Mouse (Mus musculus): ENCODE measurements around the gene 0610040J01Rik. TPM values are rescaled to one million over a fixed set of nuclear protein-coding genes. Genes with fewer than 3 reads are reported as not detected.
A peak's percentile ranks its signal among the peaks of the same experiment; 100 is the strongest.

Gene 0610040J01Rik
- 1.2 TPM in 1 of 2 replicates, not detected in the other for polyA plus RNA-seq (2012; ENCODE audit: insufficient read depth, low replicate concordance)

DNA sequence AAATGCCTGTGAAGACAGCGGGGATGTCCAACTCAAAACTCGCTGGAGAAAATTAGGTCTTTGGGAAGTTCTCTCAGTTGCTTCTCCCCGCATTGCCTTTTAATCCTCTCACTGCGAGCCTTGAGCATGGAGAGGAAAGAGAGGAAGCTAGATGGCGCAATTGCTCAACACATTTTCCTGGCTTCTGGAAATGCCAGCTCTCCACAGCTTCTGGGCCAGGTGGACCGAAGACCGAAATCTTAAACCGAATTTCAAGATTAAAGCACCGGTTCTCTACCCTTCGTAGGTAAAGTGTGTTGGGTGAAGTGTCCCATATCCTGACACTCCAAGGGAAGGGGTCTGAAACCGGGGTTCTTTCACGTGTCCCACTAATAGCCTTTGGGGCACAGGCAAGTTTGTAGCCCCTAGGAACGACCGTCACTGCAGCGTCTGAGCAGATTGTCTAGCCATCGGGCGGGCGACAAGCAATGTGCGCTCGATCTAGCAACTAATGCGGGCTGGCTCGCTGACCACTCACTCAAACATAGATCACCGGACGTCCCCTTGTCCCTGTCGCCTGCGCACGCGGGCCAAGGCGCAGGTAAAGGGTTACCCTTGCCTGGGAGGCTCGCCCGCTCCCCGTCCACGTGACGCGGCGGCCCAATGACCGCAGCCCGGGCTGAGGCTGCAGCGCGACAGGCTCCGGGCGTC is at the start of gene 0610040J01Rik:
0610040J01Rik (plus strand) TSS at position 545 of the 690 bp plus-strand sequence.
- TF ChIP-seq GATA1 (IDR thresholded peaks at IDR 0.05; ENCODE audit: borderline replicate concordance, low read length) (no peak), FLI1 (IDR thresholded peaks at IDR 0.05; ENCODE audit: low read length) (no peak)

DNA sequence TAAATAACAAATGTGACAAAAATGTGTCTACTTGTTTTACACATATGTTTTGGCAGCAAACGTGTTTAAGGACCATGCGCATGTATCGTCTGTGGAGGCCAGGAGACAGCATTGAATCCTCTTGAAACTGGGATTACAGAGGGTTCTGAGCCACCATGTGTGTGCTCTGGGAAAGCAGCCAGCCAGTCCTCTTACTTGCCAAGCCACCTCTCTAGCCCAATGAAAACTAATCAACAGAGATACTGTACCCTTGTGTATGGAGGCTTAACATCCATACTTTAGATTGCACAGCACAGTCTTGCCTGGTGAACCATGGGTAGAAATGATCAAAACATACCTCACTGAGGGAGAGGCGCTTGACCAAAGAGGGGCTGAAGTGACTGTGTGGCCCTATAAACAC is 46.3 kb upstream of the 0610040J01Rik start:
- Histone ChIP-seq H3K9me3 (no peaks in the 10 kb centered on the region), H3K27me3 (replicated peaks) (no peaks in the 10 kb centered on the region), H3K36me3 (replicated peaks; ENCODE audit: low read length) (no peaks in the 10 kb centered on the region), H3K4me1 (no peaks in the 10 kb centered on the region), H3K4me3 (replicated peaks) (no peak overlapping the region)
- no peak for TF ChIP-seq GATA1 (IDR thresholded peaks at IDR 0.05; ENCODE audit: borderline replicate concordance, low read length)
- no peak for TF ChIP-seq FLI1 (IDR thresholded peaks at IDR 0.05; ENCODE audit: low read length)

More for the DNA sequence above, at the start of gene 0610040J01Rik:
- Histone ChIP-seq H3K27me3 (replicated peaks) (peaks cover 26% of the 10 kb centered on the region), H3K4me1 (peaks cover 7% of the 10 kb centered on the region), H3K4me3 (replicated peaks) (peak within 1 kb of the TSS; percentile 90), H3K36me3 (replicated peaks; ENCODE audit: low read length) (no peaks in the 10 kb centered on the region), H3K9me3 (peaks cover 8% of the 10 kb centered on the region)

DNA sequence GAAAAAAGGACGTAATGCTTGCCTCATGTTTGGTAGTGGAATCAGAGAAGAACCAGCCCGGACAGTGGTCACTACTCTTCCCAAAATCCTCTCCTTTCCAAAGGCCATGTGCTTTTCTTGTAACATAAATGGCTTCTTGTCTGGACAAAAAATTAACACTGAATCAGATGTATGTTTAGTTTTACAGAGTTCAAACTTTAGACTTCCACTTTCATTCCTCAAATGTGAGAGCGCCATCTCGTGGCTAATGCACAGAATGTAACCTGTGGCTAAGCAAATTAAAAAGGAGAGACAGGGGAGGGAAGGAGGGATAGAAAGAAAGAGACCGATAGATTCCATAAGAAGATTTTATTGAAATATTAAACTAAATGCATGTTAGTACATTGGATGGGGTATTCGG is 45.4 kb upstream of the 0610040J01Rik start:
- H3K27me3 ChIP-seq (replicated peaks) = no peaks in the 10 kb centered on the region
- no peaks in the 10 kb centered on the region for H3K9me3 ChIP-seq
- H3K4me1 ChIP-seq = no peaks in the 10 kb centered on the region
- H3K36me3 ChIP-seq (replicated peaks; ENCODE audit: low read length) = no peaks in the 10 kb centered on the region
- TF ChIP-seq FLI1 (IDR thresholded peaks at IDR 0.05; ENCODE audit: low read length) (no peak), GATA1 (IDR thresholded peaks at IDR 0.05; ENCODE audit: borderline replicate concordance, low read length) (no peak)
- no peak overlapping the region for H3K4me3 ChIP-seq (replicated peaks)

DNA sequence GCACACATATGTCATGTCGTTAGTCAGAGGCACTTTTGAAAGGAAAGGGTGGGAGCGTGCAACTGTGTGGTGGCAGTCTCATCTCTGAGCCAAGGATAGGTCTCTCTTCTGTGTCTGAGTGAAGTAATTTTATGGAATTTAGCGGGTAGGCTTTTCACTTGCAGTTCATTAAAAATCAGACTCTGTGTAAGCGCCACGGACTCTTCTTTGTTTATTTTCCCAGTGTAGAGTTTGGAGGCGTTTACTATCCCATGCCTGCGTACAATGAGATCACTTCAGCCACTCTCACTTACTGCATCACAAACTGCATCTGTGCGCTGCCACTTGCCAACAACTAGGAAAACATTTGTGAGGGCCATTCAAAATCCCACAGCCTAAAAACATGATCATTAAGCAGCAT is 44.7 kb upstream of the 0610040J01Rik start:
- no peak for TF ChIP-seq GATA1 (IDR thresholded peaks at IDR 0.05; ENCODE audit: borderline replicate concordance, low read length)
- TF ChIP-seq FLI1 (IDR thresholded peaks at IDR 0.05; ENCODE audit: low read length) = no peak
- Histone ChIP-seq H3K4me1 (no peaks in the 10 kb centered on the region), H3K9me3 (no peaks in the 10 kb centered on the region), H3K4me3 (replicated peaks) (no peak overlapping the region), H3K27me3 (replicated peaks) (no peaks in the 10 kb centered on the region), H3K36me3 (replicated peaks; ENCODE audit: low read length) (no peaks in the 10 kb centered on the region)

DNA sequence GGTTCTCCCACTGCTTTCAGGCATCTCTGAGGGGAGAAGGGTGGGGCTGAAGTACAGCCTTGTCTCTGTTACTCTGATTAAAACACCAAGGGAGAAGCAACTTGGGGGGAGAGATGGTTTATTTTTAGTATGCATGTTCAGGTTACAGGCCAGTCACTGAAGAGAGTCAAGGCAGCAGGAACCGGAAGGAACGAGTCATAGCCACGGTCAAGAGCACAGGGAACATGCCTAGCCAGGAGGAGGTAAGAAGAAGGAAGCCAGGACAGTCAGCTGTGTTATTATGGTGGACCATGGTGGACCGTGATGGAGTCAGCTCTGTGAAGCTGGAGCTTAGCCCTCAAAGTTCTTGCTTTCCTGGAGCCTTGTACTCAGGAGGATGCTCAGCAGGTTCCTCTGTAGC is 43.9 kb upstream of the 0610040J01Rik start:
- Histone ChIP-seq H3K4me3 (replicated peaks) (no peak overlapping the region), H3K27me3 (replicated peaks) (no peaks in the 10 kb centered on the region), H3K4me1 (no peaks in the 10 kb centered on the region), H3K36me3 (replicated peaks; ENCODE audit: low read length) (no peaks in the 10 kb centered on the region), H3K9me3 (no peaks in the 10 kb centered on the region)
- TF ChIP-seq GATA1 (IDR thresholded peaks at IDR 0.05; ENCODE audit: borderline replicate concordance, low read length) (no peak), FLI1 (IDR thresholded peaks at IDR 0.05; ENCODE audit: low read length) (no peak)

DNA sequence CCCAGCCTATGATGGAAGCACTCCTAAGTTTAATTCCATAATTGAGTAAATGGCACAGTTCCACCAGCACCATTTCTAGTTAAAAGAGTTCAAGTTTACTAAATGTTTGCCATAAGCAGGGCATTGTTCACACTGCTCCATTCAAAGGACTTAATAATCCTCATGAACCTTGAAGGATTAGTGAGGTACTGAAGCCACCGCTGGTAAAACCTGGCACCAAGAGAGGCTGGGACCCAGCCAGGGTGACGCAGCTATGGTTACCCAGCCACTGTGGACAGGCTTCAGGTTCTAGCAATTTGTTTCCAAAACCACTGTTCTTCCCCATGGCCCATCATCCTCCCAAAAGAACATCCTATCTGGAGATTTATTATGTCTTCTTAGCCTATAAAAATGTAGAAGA is 39.2 kb upstream of the 0610040J01Rik start:
- Histone ChIP-seq H3K27me3 (replicated peaks) (no peaks in the 10 kb centered on the region), H3K9me3 (no peaks in the 10 kb centered on the region), H3K4me3 (replicated peaks) (no peak overlapping the region), H3K4me1 (no peaks in the 10 kb centered on the region), H3K36me3 (replicated peaks; ENCODE audit: low read length) (no peaks in the 10 kb centered on the region)
- TF ChIP-seq FLI1 (IDR thresholded peaks at IDR 0.05; ENCODE audit: low read length) = no peak
- no peak for TF ChIP-seq GATA1 (IDR thresholded peaks at IDR 0.05; ENCODE audit: borderline replicate concordance, low read length)

GRCm38 (mm10) chr5:63773603-63774002 is 38.6 kb upstream of the 0610040J01Rik start:
- Histone ChIP-seq H3K36me3 (replicated peaks; ENCODE audit: low read length) (no peaks in the 10 kb centered on the region), H3K4me1 (no peaks in the 10 kb centered on the region), H3K27me3 (replicated peaks) (no peaks in the 10 kb centered on the region), H3K9me3 (no peaks in the 10 kb centered on the region), H3K4me3 (replicated peaks) (no peak overlapping the region)
- TF ChIP-seq FLI1 (IDR thresholded peaks at IDR 0.05; ENCODE audit: low read length) (no peak), GATA1 (IDR thresholded peaks at IDR 0.05; ENCODE audit: borderline replicate concordance, low read length) (no peak)

- no peak for TF ChIP-seq GATA1 (IDR thresholded peaks at IDR 0.05; ENCODE audit: borderline replicate concordance, low read length)
- no peak for TF ChIP-seq FLI1 (IDR thresholded peaks at IDR 0.05; ENCODE audit: low read length)
- H3K27me3 ChIP-seq (replicated peaks) = no peaks in the 10 kb centered on the region
- H3K4me3 ChIP-seq (replicated peaks) = no peak overlapping the region
- H3K4me1 ChIP-seq = no peaks in the 10 kb centered on the region
- no peaks in the 10 kb centered on the region for H3K9me3 ChIP-seq
- no peaks in the 10 kb centered on the region for H3K36me3 ChIP-seq (replicated peaks; ENCODE audit: low read length)
These were observed 23.9 kb upstream of the 0610040J01Rik start for GRCm38 (mm10) chr5:63788156-63788826.

- TF ChIP-seq GATA1 (IDR thresholded peaks at IDR 0.05; ENCODE audit: borderline replicate concordance, low read length) (no peak), FLI1 (IDR thresholded peaks at IDR 0.05; ENCODE audit: low read length) (no peak)
- H3K27me3 ChIP-seq (replicated peaks) = peaks cover 28% of the 10 kb centered on the region
- no peaks in the 10 kb centered on the region for H3K36me3 ChIP-seq (replicated peaks; ENCODE audit: low read length)
- peaks cover 7% of the 10 kb centered on the region for H3K4me1 ChIP-seq
- peaks cover 8% of the 10 kb centered on the region for H3K9me3 ChIP-seq
- peak overlapping the region; percentile 90 for H3K4me3 ChIP-seq (replicated peaks)
These were observed 324 bp downstream of the 0610040J01Rik start for GRCm38 (mm10) chr5:63812509-63812865.

- H3K27me3 ChIP-seq (replicated peaks) = peaks cover 27% of the 10 kb centered on the region
- no peaks in the 10 kb centered on the region for H3K36me3 ChIP-seq (replicated peaks; ENCODE audit: low read length)
- no peak for TF ChIP-seq FLI1 (IDR thresholded peaks at IDR 0.05; ENCODE audit: low read length)
These were observed 4.5 kb downstream of the 0610040J01Rik start for GRCm38 (mm10) chr5:63816643-63817042.

More at GRCm38 (mm10) chr5:63816643-63817042, 4.5 kb downstream of the 0610040J01Rik start:
- Histone ChIP-seq H3K4me3 (replicated peaks) (no peak overlapping the region), H3K4me1 (peaks cover 7% of the 10 kb centered on the region), H3K9me3 (peaks cover 8% of the 10 kb centered on the region)

Measured in megakaryocyte, embryonic 14.5 days (primary cell).